Mouse (Mus musculus) heart, postnatal 0 days (tissue): ENCODE data around the gene Il4ra. TPM values are rescaled to one million over a fixed set of nuclear protein-coding genes. Genes with fewer than 3 reads are reported as not detected.

Experiments
- ATAC-seq: fragments of 200-750 bp; cut with Nextera tagmentation; 2 replicates; pipeline ENCODE4 v1.8.0; 2017; ENCODE audit warnings: low read depth, moderate number of reproducible peaks, moderate library complexity; ENCODE audit not compliant: insufficient read depth
- DNase-seq: peaks from one replicate; pipeline ENCODE4 v3.0.0-alpha.2; 2016; ENCODE audit warnings: low spot score
- H3K27ac ChIP-seq: fragments of 300-500 bp; sonication (generic); 2 replicates; pipeline ENCODE4 v1.5.1; 2014; ENCODE audit warnings: low read depth, mild to moderate bottlenecking
- H3K27me3 ChIP-seq: fragments of 300-500 bp; sonication (generic); 2 replicates; pipeline ENCODE4 v1.6.1; 2014; ENCODE audit warnings: low read length, mixed read lengths; ENCODE audit not compliant: control insufficient read depth, insufficient read depth
- H3K36me3 ChIP-seq: fragments of 300-500 bp; sonication (generic); replicated peaks from 2 replicates; pipeline ENCODE4 v1.6.1; 2014; ENCODE audit warnings: low read length, mixed read lengths; ENCODE audit not compliant: control insufficient read depth, insufficient read depth
- H3K4me1 ChIP-seq: fragments of 300-500 bp; sonication (generic); 2 replicates; pipeline ENCODE4 v1.6.1; 2014; ENCODE audit warnings: antibody characterized with exemption; ENCODE audit not compliant: control insufficient read depth, insufficient read depth
- H3K4me2 ChIP-seq: fragments of 300-500 bp; sonication (generic); 2 replicates; pipeline ENCODE4 v1.6.1; 2014; ENCODE audit warnings: low read depth, mild to moderate bottlenecking, low read length, moderate library complexity
- H3K4me3 ChIP-seq: fragments of 300-500 bp; sonication (generic); 2 replicates; pipeline ENCODE4 v1.5.1; 2014; ENCODE audit warnings: low read depth, low read length
- H3K9ac ChIP-seq: fragments of 300-500 bp; sonication (generic); replicated peaks from 2 replicates; pipeline ENCODE4 v1.6.1; 2014; ENCODE audit warnings: low read depth, low read length, mixed read lengths
- H3K9me3 ChIP-seq: fragments of 300-500 bp; sonication (generic); replicated peaks from 2 replicates; pipeline ENCODE4 v1.6.1; 2016; ENCODE audit warnings: low read length; ENCODE audit not compliant: control insufficient read depth
- CTCF ChIP-seq: IDR thresholded peaks from 2 replicates; pipeline ENCODE4 v1.5.1; 2016; ENCODE audit warnings: antibody characterized with exemption, control low read depth, low read depth
- EP300 ChIP-seq: IDR thresholded peaks from 2 replicates; pipeline ENCODE4 v1.6.1; 2016; ENCODE audit warnings: antibody characterized with exemption, low read depth
- WGBS: fragments of 180-500 bp; shearing (Covaris S2); extraction: QIAGEN DNeasy Blood & Tissue Kit; methylation state at CpG from one replicate; pipeline ENCODE4 v1.1.7; 2014; 5-methylcytosine and 5-hydroxymethylcytosine counted together
- polyA plus RNA-seq: library from polyadenylated mRNA; unstranded; fragments of >200 nt; fragmentation: Nextera tagmentation; extraction: Ambion mirVana; gene quantifications from 2 replicates; pipeline ENCODE4 v1.2.1, GENCODE M21; 2015
- total RNA-seq: library from RNA; depleted of rRNA; stranded (reverse); fragments of >200 nt; gene quantifications from 2 replicates; pipeline ENCODE4 v1.2.3, GENCODE M21; 2014; ENCODE audit warnings: low replicate concordance

Gene Il4ra
- total and polyA plus RNA-seq, 2 experiments from 2014 or later: 4.8 to 30.7 TPM

- ATAC-seq: no peak
- TF ChIP-seq EP300: no peak
- no peak for TF ChIP-seq CTCF
- WGBS: 97% methylated on average over 23 of the region's 23 CpGs
Observed at GRCm38 (mm10) chr7:125586355-125586754, 34.4 kb downstream of the Il4ra start.

GRCm38 (mm10) chr7:125588721-125589120, 36.8 kb downstream of the Il4ra start:
- H3K4me3 ChIP-seq: no peak overlapping the region
- no peak overlapping the region for H3K27ac ChIP-seq
- no peak overlapping the region for H3K9ac ChIP-seq
- H3K9me3 ChIP-seq: no peaks in the 10 kb centered on the region
- no peak for DNase-seq
- TF ChIP-seq EP300 (no peak), CTCF (no peak)
- no peak overlapping the region for H3K4me2 ChIP-seq
- no peaks in the 10 kb centered on the region for H3K36me3 ChIP-seq
- H3K27me3 ChIP-seq: no peaks in the 10 kb centered on the region
- 78% methylated on average over 4 of the region's 4 CpGs for WGBS
- no peak for ATAC-seq
- H3K4me1 ChIP-seq: no peaks in the 10 kb centered on the region

More at GRCm38 (mm10) chr7:125586355-125586754, 34.4 kb downstream of the Il4ra start:
- Histone ChIP-seq H3K36me3 (no peaks in the 10 kb centered on the region), H3K4me1 (no peaks in the 10 kb centered on the region), H3K27ac (no peak overlapping the region), H3K4me3 (no peak overlapping the region), H3K9me3 (no peaks in the 10 kb centered on the region), H3K9ac (no peak overlapping the region), H3K4me2 (no peak overlapping the region), H3K27me3 (no peaks in the 10 kb centered on the region)
- no peak for DNase-seq

GRCm38 (mm10) chr7:125589896-125590295, 38.0 kb downstream of the Il4ra start:
- H3K27ac ChIP-seq: no peak overlapping the region
- H3K36me3 ChIP-seq: no peaks in the 10 kb centered on the region
- H3K4me1 ChIP-seq: no peaks in the 10 kb centered on the region
- no peak overlapping the region for H3K4me2 ChIP-seq
- ATAC-seq (no peak), DNase-seq (no peak)
- H3K4me3 ChIP-seq: no peak overlapping the region
- WGBS: 82% methylated on average over 7 of the region's 7 CpGs
- TF ChIP-seq EP300 (no peak), CTCF (no peak)
- no peaks in the 10 kb centered on the region for H3K27me3 ChIP-seq
- H3K9me3 ChIP-seq: no peaks in the 10 kb centered on the region
- no peak overlapping the region for H3K9ac ChIP-seq

GRCm38 (mm10) chr7:125593831-125594230, 41.9 kb downstream of the Il4ra start:
- DNase-seq (no peak), ATAC-seq (no peak)
- no peak overlapping the region for H3K4me3 ChIP-seq
- no peak for TF ChIP-seq EP300
- TF ChIP-seq CTCF: no peak
- H3K36me3 ChIP-seq: no peaks in the 10 kb centered on the region
- no peak overlapping the region for H3K27ac ChIP-seq
- H3K9me3 ChIP-seq: no peaks in the 10 kb centered on the region
- H3K4me2 ChIP-seq: no peak overlapping the region
- no peaks in the 10 kb centered on the region for H3K27me3 ChIP-seq
- H3K4me1 ChIP-seq: no peaks in the 10 kb centered on the region
- 76% methylated on average over 4 of the region's 4 CpGs for WGBS
- H3K9ac ChIP-seq: no peak overlapping the region

- no peak for TF ChIP-seq EP300
- no peak for TF ChIP-seq CTCF
- Histone ChIP-seq H3K36me3 (no peaks in the 10 kb centered on the region), H3K27ac (no peak overlapping the region), H3K4me3 (no peak overlapping the region), H3K4me1 (no peaks in the 10 kb centered on the region), H3K9me3 (no peaks in the 10 kb centered on the region), H3K9ac (no peak overlapping the region), H3K4me2 (no peak overlapping the region), H3K27me3 (no peaks in the 10 kb centered on the region)
- no peak for ATAC-seq
- DNase-seq: no peak
- WGBS: 67% methylated on average over 3 of the region's 3 CpGs
Observed at GRCm38 (mm10) chr7:125596406-125596805, 44.5 kb downstream of the Il4ra start.

- H3K4me3 ChIP-seq: no peak overlapping the region
- no peak overlapping the region for H3K9ac ChIP-seq
- no peak overlapping the region for H3K4me2 ChIP-seq
- TF ChIP-seq CTCF (no peak), EP300 (no peak)
- DNase-seq (no peak), ATAC-seq (no peak)
- H3K27me3 ChIP-seq: no peaks in the 10 kb centered on the region
- 84% methylated on average over 9 of the region's 9 CpGs for WGBS
- no peaks in the 10 kb centered on the region for H3K9me3 ChIP-seq
- no peaks in the 10 kb centered on the region for H3K36me3 ChIP-seq
- no peaks in the 10 kb centered on the region for H3K4me1 ChIP-seq
- no peak overlapping the region for H3K27ac ChIP-seq
Observed at GRCm38 (mm10) chr7:125597083-125597482, 45.2 kb downstream of the Il4ra start.
